Mouse (Mus musculus) hindbrain, embryonic 11.5 days (tissue): ENCODE measurements around the gene Neurod4. TPM values are rescaled to one million over a fixed set of nuclear protein-coding genes. Genes with fewer than 3 reads are reported as not detected.

ENCODE experiments used
- ATAC-seq: fragments of 200-750 bp; cut with Nextera tagmentation; 2 replicates; pipeline ENCODE4 v1.8.0; 2017; ENCODE audit warnings: mild to moderate bottlenecking, moderate TSS enrichment, moderate library complexity; ENCODE audit not compliant: low FRiP score
- DNase-seq: peaks from one replicate; pipeline ENCODE4 v3.0.0-alpha.2; 2015; ENCODE audit warnings: low spot score
- H3K27ac ChIP-seq: fragments of 300-500 bp; sonication (generic); 2 replicates; pipeline ENCODE4 v1.5.1; 2014; ENCODE audit warnings: mild to moderate bottlenecking, low read depth, low read length
- H3K27me3 ChIP-seq: fragments of 300-500 bp; sonication (generic); 2 replicates; pipeline ENCODE4 v1.6.1; 2014; ENCODE audit warnings: mild to moderate bottlenecking, low read length, moderate library complexity, mixed read lengths; ENCODE audit not compliant: control insufficient read depth, insufficient read depth
- H3K36me3 ChIP-seq: fragments of 300-500 bp; sonication (generic); 2 replicates; pipeline ENCODE4 v1.6.1; 2014; ENCODE audit warnings: mild to moderate bottlenecking, low read length, moderate library complexity, mixed read lengths; ENCODE audit not compliant: control insufficient read depth, insufficient read depth
- H3K4me1 ChIP-seq: fragments of 300-500 bp; sonication (generic); replicated peaks from 2 replicates; pipeline ENCODE4 v1.6.1; 2014; ENCODE audit warnings: low read length, mixed read lengths; ENCODE audit not compliant: control insufficient read depth, insufficient read depth
- H3K4me2 ChIP-seq: fragments of 300-500 bp; sonication (generic); replicated peaks from 2 replicates; pipeline ENCODE4 v1.6.1; 2014; ENCODE audit warnings: mild to moderate bottlenecking, low read depth, low read length
- H3K4me3 ChIP-seq: fragments of 300-500 bp; sonication (generic); 2 replicates; pipeline ENCODE4 v1.5.1; 2014; ENCODE audit warnings: low read depth, low read length
- H3K9ac ChIP-seq: fragments of 300-500 bp; sonication (generic); 2 replicates; pipeline ENCODE4 v1.6.1; 2014; ENCODE audit warnings: low read depth, low read length
- H3K9me3 ChIP-seq: fragments of 300-500 bp; sonication (generic); 2 replicates; pipeline ENCODE4 v1.6.1; 2016; ENCODE audit warnings: low read length; ENCODE audit not compliant: control insufficient read depth
- whole genome bisulfite sequencing: fragments of 180-500 bp; shearing (Covaris S2); extraction: QIAGEN DNeasy Blood & Tissue Kit; methylation state at CpG from one replicate; pipeline ENCODE4 v1.1.7; 2014; 5-methylcytosine and 5-hydroxymethylcytosine counted together
- polyA plus RNA-seq: library from polyadenylated mRNA; unstranded; fragments of >200 nt; fragmentation: Nextera tagmentation; extraction: Ambion mirVana; gene quantifications from 2 replicates; pipeline ENCODE4 v1.2.1, GENCODE M21; 2014

Neurod4 gene
- polyA plus RNA-seq, 1 experiment from 2014 or later = 23.3 TPM

GRCm38 (mm10) chr10:130263203-130263602 is 16.8 kb downstream of the Neurod4 start:
- Histone ChIP-seq H3K4me1 (no peaks in the 10 kb centered on the region), H3K27me3 (no peaks in the 10 kb centered on the region), H3K9ac (no peak overlapping the region), H3K27ac (no peak overlapping the region), H3K4me2 (no peak overlapping the region), H3K36me3 (no peaks in the 10 kb centered on the region), H3K9me3 (no peaks in the 10 kb centered on the region), H3K4me3 (no peak overlapping the region)
- ATAC-seq = no peak; the same call in 1 of the 2 replicates
- 60% methylated on average over 4 of the region's 4 CpGs for WGBS
- DNase-seq = no peak

- no peak overlapping the region for H3K4me2 ChIP-seq
- 78% methylated on average over 1 of the region's 1 CpGs for WGBS
- H3K27ac ChIP-seq = no peak overlapping the region
- no peaks in the 10 kb centered on the region for H3K27me3 ChIP-seq
- H3K9me3 ChIP-seq = no peaks in the 10 kb centered on the region
- ATAC-seq = peak; percentile 66
- H3K36me3 ChIP-seq = no peaks in the 10 kb centered on the region
- H3K4me3 ChIP-seq = no peak overlapping the region
- H3K9ac ChIP-seq = no peak overlapping the region
- no peaks in the 10 kb centered on the region for H3K4me1 ChIP-seq
- DNase-seq = no peak
Observed at GRCm38 (mm10) chr10:130259483-130259882, 20.6 kb downstream of the Neurod4 start.

GRCm38 (mm10) chr10:130244271-130244670 is 35.8 kb downstream of the Neurod4 start:
- Histone ChIP-seq H3K4me3 (no peak overlapping the region), H3K9me3 (no peaks in the 10 kb centered on the region), H3K4me1 (no peaks in the 10 kb centered on the region), H3K4me2 (no peak overlapping the region), H3K9ac (no peak overlapping the region), H3K36me3 (no peaks in the 10 kb centered on the region), H3K27ac (no peak overlapping the region), H3K27me3 (no peaks in the 10 kb centered on the region)
- WGBS = 3% methylated on average over 2 of the region's 2 CpGs
- ATAC-seq (peak; percentile 91), DNase-seq (peak; percentile 60)

- DNase-seq (no peak), ATAC-seq (no peak)
- Histone ChIP-seq H3K4me3 (no peak overlapping the region), H3K9me3 (no peaks in the 10 kb centered on the region), H3K36me3 (no peaks in the 10 kb centered on the region), H3K4me1 (no peaks in the 10 kb centered on the region), H3K9ac (no peak overlapping the region), H3K27me3 (no peaks in the 10 kb centered on the region), H3K4me2 (no peak overlapping the region), H3K27ac (no peak overlapping the region)
- WGBS = 52% methylated on average over 2 of the region's 2 CpGs
Observed at GRCm38 (mm10) chr10:130238318-130239209, 41.5 kb downstream of the Neurod4 start.

- peak; percentile 75 for ATAC-seq
- Histone ChIP-seq H3K4me2 (no peak overlapping the region), H3K9ac (no peak overlapping the region), H3K27ac (no peak overlapping the region), H3K4me3 (no peak overlapping the region), H3K27me3 (no peaks in the 10 kb centered on the region), H3K9me3 (no peaks in the 10 kb centered on the region), H3K36me3 (no peaks in the 10 kb centered on the region), H3K4me1 (0 out of 2 replicates have a peak, but pooled peaks cover 2% of the 10 kb centered on the region)
- 35% methylated on average over 1 of the region's 1 CpGs for WGBS
- peak; percentile 55 for DNase-seq
Observed at GRCm38 (mm10) chr10:130234576-130234975, 45.5 kb downstream of the Neurod4 start.

GRCm38 (mm10) chr10:130232117-130232516 is 47.9 kb downstream of the Neurod4 start:
- WGBS = 54% methylated on average over 1 of the region's 1 CpGs
- Histone ChIP-seq H3K36me3 (no peaks in the 10 kb centered on the region), H3K9me3 (no peaks in the 10 kb centered on the region), H3K9ac (no peak overlapping the region), H3K4me2 (no peak overlapping the region), H3K4me1 (0 out of 2 replicates have a peak, but pooled peaks cover 2% of the 10 kb centered on the region), H3K27ac (no peak overlapping the region), H3K27me3 (no peaks in the 10 kb centered on the region), H3K4me3 (no peak overlapping the region)
- ATAC-seq = no peak
- DNase-seq = no peak

- no peak for DNase-seq
- peak; percentile 31; the same call in 1 of the 2 replicates for ATAC-seq
Observed at GRCm38 (mm10) chr10:130229584-130229983, 50.5 kb downstream of the Neurod4 start.

GRCm38 (mm10) chr10:130228246-130228645 is 51.8 kb downstream of the Neurod4 start:
- peak; percentile 81 for ATAC-seq

More at GRCm38 (mm10) chr10:130229584-130229983, 50.5 kb downstream of the Neurod4 start:
- H3K9ac ChIP-seq = no peak overlapping the region
- no peak overlapping the region for H3K4me2 ChIP-seq
- no peaks in the 10 kb centered on the region for H3K36me3 ChIP-seq
- no peak overlapping the region for H3K4me3 ChIP-seq
- H3K27ac ChIP-seq = no peak overlapping the region
- H3K4me1 ChIP-seq = 0 out of 2 replicates have a peak, but pooled peaks cover 2% of the 10 kb centered on the region
- no peaks in the 10 kb centered on the region for H3K9me3 ChIP-seq
- no peaks in the 10 kb centered on the region for H3K27me3 ChIP-seq
- WGBS = 84% methylated on average over 5 of the region's 5 CpGs

GRCm38 (mm10) chr10:130225034-130225433 is 55.0 kb downstream of the Neurod4 start:
- Histone ChIP-seq H3K9me3 (no peaks in the 10 kb centered on the region), H3K4me3 (no peak overlapping the region), H3K27ac (no peak overlapping the region), H3K9ac (no peak overlapping the region), H3K4me2 (no peak overlapping the region), H3K36me3 (no peaks in the 10 kb centered on the region), H3K27me3 (no peaks in the 10 kb centered on the region), H3K4me1 (no peaks in the 10 kb centered on the region)
- 89% methylated on average over 3 of the region's 3 CpGs for WGBS
- ATAC-seq = no peak
- no peak for DNase-seq

More at GRCm38 (mm10) chr10:130228246-130228645, 51.8 kb downstream of the Neurod4 start:
- Histone ChIP-seq H3K4me3 (no peak overlapping the region), H3K4me2 (no peak overlapping the region), H3K36me3 (no peaks in the 10 kb centered on the region), H3K4me1 (0 out of 2 replicates have a peak, but pooled peaks cover 2% of the 10 kb centered on the region), H3K27ac (no peak overlapping the region), H3K9ac (no peak overlapping the region), H3K9me3 (no peaks in the 10 kb centered on the region), H3K27me3 (no peaks in the 10 kb centered on the region)
- WGBS = 0% methylated on average over 1 of the region's 1 CpGs
- peak; percentile 76 for DNase-seq
